Mouse (Mus musculus) hindbrain, embryonic 12.5 days (tissue): ENCODE data around the gene Zcchc3. TPM values are rescaled to one million over a fixed set of nuclear protein-coding genes. Genes with fewer than 3 reads are reported as not detected.
A peak's percentile ranks its signal among the peaks of the same experiment; 100 is the strongest.
"Not testable (repeated sequence)": the region's sequence is repeated elsewhere in the genome, so short reads cannot be mapped to it uniquely, and the experiment has no call there.

Experiments
- ATAC-seq: fragments of 200-750 bp; cut with Nextera tagmentation; 2 replicates; pipeline ENCODE4 v1.8.0; 2017; ENCODE audit warnings: moderate TSS enrichment; ENCODE audit not compliant: low FRiP score
- H3K27ac ChIP-seq: fragments of 300-500 bp; sonication (generic); 2 replicates; pipeline ENCODE4 v1.5.1; 2016; ENCODE audit warnings: mild to moderate bottlenecking
- H3K27me3 ChIP-seq: fragments of 300-500 bp; sonication (generic); 2 replicates; pipeline ENCODE4 v1.6.1; 2016; ENCODE audit warnings: mild to moderate bottlenecking
- H3K36me3 ChIP-seq: fragments of 300-500 bp; sonication (generic); 2 replicates; pipeline ENCODE4 v1.6.1; 2016; ENCODE audit warnings: mild to moderate bottlenecking
- H3K4me1 ChIP-seq: fragments of 300-500 bp; sonication (generic); 2 replicates; pipeline ENCODE4 v1.6.1; 2016
- H3K4me2 ChIP-seq: fragments of 300-500 bp; sonication (generic); replicated peaks from 2 replicates; pipeline ENCODE4 v1.6.1; 2016; ENCODE audit warnings: mild to moderate bottlenecking
- H3K4me3 ChIP-seq: fragments of 300-500 bp; sonication (generic); 2 replicates; pipeline ENCODE4 v1.5.1; 2016; ENCODE audit warnings: mild to moderate bottlenecking
- H3K9ac ChIP-seq: fragments of 300-500 bp; sonication (generic); 2 replicates; pipeline ENCODE4 v1.6.1; 2016; ENCODE audit warnings: mild to moderate bottlenecking, moderate library complexity
- H3K9me3 ChIP-seq: fragments of 300-500 bp; sonication (generic); replicated peaks from 2 replicates; pipeline ENCODE4 v1.6.1; 2016; ENCODE audit warnings: mild to moderate bottlenecking
- WGBS: fragments of 180-500 bp; shearing (Covaris S2); methylation state at CpG from one replicate; pipeline ENCODE4 v1.1.7; 2016; 5-methylcytosine and 5-hydroxymethylcytosine counted together
- polyA plus RNA-seq: library from polyadenylated mRNA; unstranded; fragments of >200 nt; fragmentation: Nextera tagmentation; extraction: Ambion mirVana; gene quantifications from 2 replicates; pipeline ENCODE4 v1.2.1, GENCODE M21; 2016

Zcchc3 gene
- polyA plus RNA-seq, 1 experiment from 2014 or later, result 50.7 TPM

DNA sequence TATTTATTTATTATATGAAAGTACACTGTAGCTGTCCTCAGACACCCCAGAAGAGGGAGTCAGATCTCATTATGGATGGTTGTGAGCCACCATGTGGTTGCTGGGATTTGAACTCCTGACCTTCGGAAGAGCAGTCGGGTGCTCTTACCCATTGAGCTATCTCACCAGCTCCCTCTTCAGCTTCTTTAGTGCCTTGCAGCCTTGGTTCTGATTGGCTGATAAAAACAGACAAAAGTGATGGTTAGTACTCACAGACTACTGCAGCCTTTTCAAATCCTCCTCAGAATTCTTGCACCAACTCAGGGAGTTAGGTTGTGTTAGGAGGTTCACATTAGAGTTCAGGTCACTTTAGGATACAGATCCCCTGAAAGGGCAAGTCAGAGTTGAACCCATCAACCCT, 13.7 kb upstream of the Zcchc3 start:
- not testable (repeated sequence) for H3K9me3 ChIP-seq, H3K4me3 ChIP-seq, ATAC-seq, H3K36me3 ChIP-seq, H3K9ac ChIP-seq, H3K4me1 ChIP-seq, H3K27me3 ChIP-seq, H3K4me2 ChIP-seq, H3K27ac ChIP-seq
- WGBS, result 83% methylated on average over 2 of the region's 2 CpGs

DNA sequence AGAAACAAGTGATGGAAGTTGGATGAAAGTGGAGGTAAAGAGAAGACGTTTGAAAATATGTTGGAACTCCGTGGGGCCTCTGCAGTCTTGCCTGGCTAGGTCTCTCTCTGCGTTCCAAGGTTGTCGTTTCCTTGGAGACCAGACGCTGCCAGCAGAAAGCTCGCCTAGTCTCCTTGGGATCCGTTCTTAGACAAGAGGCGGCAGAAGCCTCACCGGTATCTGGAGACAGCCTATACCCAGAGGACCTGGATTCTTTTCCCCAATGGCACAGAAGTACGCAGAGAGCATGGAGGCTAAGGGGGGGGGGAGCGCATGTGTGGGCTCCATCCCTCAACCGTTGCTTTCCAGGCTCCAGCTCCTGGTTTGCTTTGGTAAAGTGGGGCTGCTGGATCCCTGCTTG, 12.7 kb upstream of the Zcchc3 start:
- peaks cover 6% of the 10 kb centered on the region for H3K4me1 ChIP-seq
- ATAC-seq, result no peak
- no peaks in the 10 kb centered on the region for H3K9me3 ChIP-seq
- peak overlapping the region; percentile 6; the same call in 1 of the 2 replicates for H3K4me3 ChIP-seq
- no peaks in the 10 kb centered on the region; the same call in 1 of the 2 replicates for H3K27me3 ChIP-seq
- peak overlapping the region; percentile 44 for H3K4me2 ChIP-seq
- H3K36me3 ChIP-seq, result no peaks in the 10 kb centered on the region
- H3K9ac ChIP-seq, result no peak overlapping the region
- H3K27ac ChIP-seq, result no peak overlapping the region
- WGBS, result 5% methylated on average over 12 of the region's 12 CpGs

DNA sequence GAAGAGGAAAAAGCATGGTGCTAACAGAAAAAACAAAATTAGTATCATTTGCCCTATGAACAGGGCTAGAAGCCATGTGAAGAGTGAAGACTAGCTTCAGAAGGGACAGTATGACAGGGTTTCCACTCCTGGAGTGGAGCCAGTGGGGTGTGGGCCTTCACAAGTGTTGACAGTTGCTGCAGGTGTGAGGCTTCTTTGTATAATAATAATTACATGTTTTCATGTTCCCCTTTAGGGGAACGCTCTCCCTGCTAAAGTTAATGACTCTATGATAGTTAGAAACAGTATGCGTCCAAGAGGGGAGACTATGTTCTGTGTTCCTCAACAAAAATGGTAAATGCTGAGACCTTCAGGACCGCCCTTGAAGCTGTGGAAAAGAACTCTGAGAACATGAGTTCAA, 959 bp upstream of the Zcchc3 start:
- no peaks in the 10 kb centered on the region for H3K36me3 ChIP-seq
- WGBS, result 97% methylated on average over 3 of the region's 3 CpGs
- H3K27me3 ChIP-seq, result no peaks in the 10 kb centered on the region
- H3K4me3 ChIP-seq, result peak overlapping the region; percentile 95; the same call in 1 of the 2 replicates
- H3K27ac ChIP-seq, result 0 out of 2 replicates have a peak overlapping the region, but pooled peaks have one; percentile 97
- peak overlapping the region; percentile 84 for H3K4me2 ChIP-seq
- peaks cover 30% of the 10 kb centered on the region for H3K4me1 ChIP-seq
- no peak overlapping the region; the same call in 1 of the 2 replicates for H3K9ac ChIP-seq
- 0 out of 2 replicates have a peak, but pooled peaks cover 3% of the 10 kb centered on the region for H3K9me3 ChIP-seq
- ATAC-seq, result no peak

DNA sequence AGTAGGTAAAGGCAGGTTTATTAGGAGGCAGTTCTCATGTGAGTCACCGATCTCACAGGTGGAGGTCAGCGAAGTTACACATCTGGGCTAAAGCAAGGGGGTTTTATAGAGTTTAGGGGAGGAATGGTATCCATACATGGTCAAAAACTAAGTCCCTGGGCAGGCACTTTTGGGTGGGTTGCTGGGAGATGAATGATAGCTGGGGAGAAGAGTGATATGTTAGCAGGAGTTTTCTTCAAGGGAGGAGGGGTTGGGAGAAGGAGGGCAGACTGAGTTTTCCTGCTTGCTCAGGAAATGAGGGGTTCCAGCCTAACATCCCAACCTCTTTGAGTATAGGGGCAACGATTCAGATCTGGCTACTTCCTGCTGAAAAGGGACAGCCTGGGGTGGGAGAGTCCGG, 460 bp upstream of the Zcchc3 start, which contains the start of gene 6820408C15Rik:
TSS of gene 6820408C15Rik (plus strand) at position 301 of the 400 bp plus-strand sequence.
- Histone ChIP-seq H3K9ac (peak within 1 kb of the TSS; percentile 97), H3K4me2 (peak within 1 kb of the TSS; percentile 84), H3K27me3 (no peaks in the 10 kb centered on the region), H3K27ac (peak within 1 kb of the TSS; percentile 97), H3K9me3 (0 out of 2 replicates have a peak, but pooled peaks cover 3% of the 10 kb centered on the region), H3K36me3 (no peaks in the 10 kb centered on the region), H3K4me1 (peaks cover 35% of the 10 kb centered on the region), H3K4me3 (peak within 1 kb of the TSS; percentile 95)
- ATAC-seq, result no peak
- WGBS, result 26% methylated on average over 4 of the region's 4 CpGs

DNA sequence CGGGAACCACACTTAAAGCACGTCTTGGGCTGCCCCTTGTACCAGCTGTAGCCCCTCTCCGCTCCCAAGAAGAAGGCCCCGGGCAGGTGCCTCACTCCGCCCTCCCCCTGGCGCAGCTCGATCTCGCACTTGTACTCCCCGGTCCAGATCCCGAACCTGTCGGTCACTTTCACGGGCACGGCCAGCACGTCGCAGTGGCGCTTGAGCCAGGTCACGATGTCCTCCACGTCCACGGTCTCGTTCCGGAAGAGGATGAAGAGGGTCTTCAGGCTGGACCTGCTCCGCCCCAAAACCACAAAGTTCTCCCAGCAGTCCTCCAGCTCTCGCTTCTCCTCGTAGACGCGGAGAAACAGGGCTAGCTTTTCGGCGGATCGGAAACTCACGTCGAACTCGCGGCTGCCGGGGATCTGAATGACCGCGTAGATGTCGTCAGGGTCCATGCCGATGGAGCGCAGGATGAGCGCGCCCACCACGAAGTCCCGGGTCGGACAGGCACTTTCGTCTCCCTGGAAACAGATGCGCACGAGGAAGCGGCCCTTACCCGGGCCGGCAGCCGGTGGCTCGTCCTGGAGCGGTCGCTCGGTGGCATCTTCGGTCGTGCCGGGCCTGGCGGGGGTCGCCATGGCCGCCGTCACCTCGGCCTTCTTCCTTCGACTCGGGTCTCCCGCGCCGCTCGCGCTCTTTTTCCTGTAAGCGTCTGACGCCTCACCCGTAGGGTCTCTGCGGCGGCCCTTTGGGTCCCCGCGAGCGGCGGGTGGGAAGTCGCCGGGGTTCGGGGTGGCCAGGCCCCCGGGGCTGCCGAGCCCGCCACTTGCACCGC, 852 bp downstream of the Zcchc3 start:
- WGBS, result under 1% methylated on average over 85 of the region's 86 CpGs
- Histone ChIP-seq H3K4me1 (peaks cover 46% of the 10 kb centered on the region), H3K9ac (peak overlapping the region; percentile 97), H3K4me2 (peak overlapping the region; percentile 84), H3K9me3 (0 out of 2 replicates have a peak, but pooled peaks cover 3% of the 10 kb centered on the region), H3K27ac (peak overlapping the region; percentile 97), H3K4me3 (peak overlapping the region; percentile 95), H3K27me3 (no peaks in the 10 kb centered on the region), H3K36me3 (no peaks in the 10 kb centered on the region)
- peak; percentile 11; the same call in 1 of the 2 replicates for ATAC-seq

DNA sequence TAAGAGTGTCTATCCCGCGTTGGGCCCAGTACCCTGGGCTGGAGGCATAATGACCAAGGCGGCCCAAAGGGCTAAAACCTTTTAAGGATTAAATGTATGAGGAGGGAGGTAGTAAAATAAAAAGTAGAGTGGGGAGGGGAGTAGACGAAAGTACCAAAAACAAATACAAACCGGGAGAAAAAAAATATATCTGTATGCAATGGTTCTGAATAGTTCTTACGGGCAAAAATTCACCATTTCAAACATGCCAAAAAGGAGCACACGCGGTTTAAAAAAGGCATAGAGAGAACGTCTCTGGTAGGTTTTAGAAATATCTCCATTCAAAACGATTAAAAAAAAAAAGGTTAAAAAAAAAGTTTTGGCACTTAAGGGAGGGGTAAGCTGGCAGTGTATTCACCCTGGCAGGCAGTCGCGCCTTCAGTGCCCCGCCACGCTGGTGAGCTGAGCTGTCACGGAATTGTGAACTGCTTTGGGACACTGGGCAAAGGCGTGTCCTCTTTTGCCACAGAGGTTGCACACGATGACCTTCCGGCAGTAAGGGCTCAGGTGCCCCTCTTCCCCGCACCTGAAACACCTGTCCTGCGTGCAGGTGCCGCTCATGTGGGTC, 1.6 kb downstream of the Zcchc3 start:
- Histone ChIP-seq H3K4me2 (peak overlapping the region; percentile 84), H3K4me3 (peak overlapping the region; percentile 95), H3K4me1 (peaks cover 46% of the 10 kb centered on the region), H3K27me3 (no peaks in the 10 kb centered on the region), H3K27ac (peak overlapping the region; percentile 97; the same call in 1 of the 2 replicates), H3K9me3 (0 out of 2 replicates have a peak, but pooled peaks cover 3% of the 10 kb centered on the region), H3K9ac (peak overlapping the region; percentile 97), H3K36me3 (no peaks in the 10 kb centered on the region)
- no peak for ATAC-seq
- 1% methylated on average over 21 of the region's 21 CpGs for WGBS

DNA sequence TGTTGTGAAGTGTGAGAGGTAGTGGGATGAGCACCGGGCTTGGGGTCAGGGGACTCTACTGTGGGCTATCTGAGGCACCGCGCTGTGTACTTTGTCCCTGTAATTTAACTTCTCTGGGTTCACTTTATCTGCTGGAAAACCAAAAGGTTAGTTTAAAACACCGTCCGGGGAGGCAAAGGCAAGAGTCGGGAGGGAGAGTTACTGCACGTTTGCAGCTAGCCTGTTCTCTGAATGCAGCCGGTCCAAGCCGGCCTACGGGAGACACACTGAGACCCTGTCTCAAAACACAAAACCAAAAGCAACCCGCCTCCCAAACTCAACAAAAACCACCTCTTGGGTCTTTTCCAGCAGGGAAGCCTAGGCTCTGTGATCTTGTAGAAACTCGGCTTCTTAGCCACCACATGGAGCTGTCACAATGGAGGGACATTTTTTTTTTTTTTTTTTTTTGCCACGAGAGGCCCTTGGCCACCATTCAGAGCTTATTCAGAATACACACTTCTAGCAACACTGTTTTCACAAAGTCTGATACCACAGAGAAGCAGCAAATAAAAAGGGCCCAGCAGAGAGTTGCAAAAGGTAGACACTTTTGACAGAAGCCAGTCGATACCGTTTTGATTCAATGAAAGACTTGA, 2.2 kb downstream of the Zcchc3 start:
- Histone ChIP-seq H3K4me3 (peak overlapping the region; percentile 95), H3K4me2 (peak overlapping the region; percentile 84), H3K9me3 (0 out of 2 replicates have a peak, but pooled peaks cover 3% of the 10 kb centered on the region), H3K36me3 (no peaks in the 10 kb centered on the region), H3K27me3 (no peaks in the 10 kb centered on the region), H3K9ac (peak overlapping the region; percentile 97), H3K4me1 (peaks cover 46% of the 10 kb centered on the region), H3K27ac (peak overlapping the region; percentile 97)
- no peak for ATAC-seq
- 3% methylated on average over 15 of the region's 15 CpGs for WGBS

DNA sequence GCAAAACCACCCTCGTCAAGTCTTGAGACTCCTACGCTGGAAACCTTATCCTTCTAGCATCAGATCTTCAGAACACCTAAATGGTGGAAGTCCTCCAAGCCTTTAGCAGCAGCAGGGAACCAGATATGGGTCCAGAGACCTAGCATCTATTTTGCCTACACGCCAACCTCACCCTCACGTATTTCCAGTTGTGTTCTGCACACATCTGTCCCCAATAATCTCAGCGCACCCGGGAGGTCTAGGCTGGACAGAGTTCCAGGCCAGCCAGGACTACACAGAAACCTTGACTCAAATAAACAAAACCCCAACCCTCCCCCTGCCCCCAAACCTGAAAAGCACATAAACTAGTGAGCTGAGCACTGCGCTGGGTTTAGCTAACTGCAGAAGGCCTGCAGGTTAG, 3.4 kb downstream of the Zcchc3 start:
- Histone ChIP-seq H3K27ac (peak overlapping the region; percentile 97), H3K27me3 (no peaks in the 10 kb centered on the region), H3K9me3 (0 out of 2 replicates have a peak, but pooled peaks cover 3% of the 10 kb centered on the region), H3K4me2 (peak overlapping the region; percentile 84), H3K36me3 (no peaks in the 10 kb centered on the region), H3K4me3 (peak overlapping the region; percentile 95), H3K9ac (peak overlapping the region; percentile 56), H3K4me1 (peaks cover 49% of the 10 kb centered on the region)
- ATAC-seq, result peak; percentile 0; the same call in 1 of the 2 replicates
- WGBS, result 2% methylated on average over 7 of the region's 7 CpGs

DNA sequence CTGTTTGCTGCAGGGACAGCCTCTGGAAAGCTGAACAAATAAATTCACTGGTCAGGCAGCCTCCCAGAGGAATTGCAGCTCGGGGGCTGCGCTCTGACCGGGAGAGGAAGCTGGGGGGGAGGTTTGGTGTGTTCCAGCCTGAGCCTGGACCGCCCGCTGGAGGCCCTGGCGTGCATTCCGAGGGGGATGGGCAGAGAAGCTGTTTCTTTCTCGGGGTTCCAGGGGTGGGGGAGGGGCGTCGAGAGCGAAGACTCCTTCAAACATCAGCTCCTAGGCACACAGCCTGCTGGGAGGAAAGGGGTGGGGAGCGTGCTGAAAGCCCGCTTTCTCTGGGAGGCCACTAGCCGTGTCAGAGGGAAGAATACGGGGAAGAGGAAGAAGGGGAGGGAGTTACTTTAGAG, 3.9 kb downstream of the Zcchc3 start:
- H3K9me3 ChIP-seq, result 0 out of 2 replicates have a peak, but pooled peaks cover under 1% of the 10 kb centered on the region
- peaks cover 53% of the 10 kb centered on the region for H3K4me1 ChIP-seq
- WGBS, result 2% methylated on average over 15 of the region's 15 CpGs

DNA sequence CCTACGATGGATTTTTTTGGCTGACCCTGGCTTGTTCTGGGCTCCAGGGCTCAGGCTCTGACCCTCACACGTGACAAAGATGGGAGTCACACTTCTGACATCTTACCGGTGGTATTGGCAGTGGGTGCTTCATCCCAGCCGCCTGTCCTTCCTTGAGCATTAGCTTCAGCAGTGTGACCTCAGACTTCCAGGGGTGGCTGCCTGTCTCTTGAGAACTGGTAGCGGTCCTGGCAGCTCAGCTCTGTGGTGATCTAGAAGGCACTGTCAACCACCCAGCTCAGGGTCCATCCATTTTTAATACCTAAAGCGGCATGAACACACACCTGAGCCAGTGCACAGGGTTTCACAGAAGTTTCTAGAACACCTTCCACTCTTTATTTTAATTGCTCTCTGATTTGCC, 5.0 kb downstream of the Zcchc3 start:
- Histone ChIP-seq H3K27ac (peak overlapping the region; percentile 97), H3K9me3 (no peaks in the 10 kb centered on the region), H3K4me2 (no peak overlapping the region), H3K27me3 (no peaks in the 10 kb centered on the region), H3K4me1 (peaks cover 53% of the 10 kb centered on the region), H3K9ac (0 out of 2 replicates have a peak overlapping the region, but pooled peaks have one; percentile 27), H3K36me3 (no peaks in the 10 kb centered on the region), H3K4me3 (no peak overlapping the region)
- WGBS, result 75% methylated on average over 6 of the region's 6 CpGs
- no peak for ATAC-seq

More for the DNA sequence above, 3.9 kb downstream of the Zcchc3 start:
- no peaks in the 10 kb centered on the region for H3K36me3 ChIP-seq
- ATAC-seq, result peak; percentile 72
- H3K4me3 ChIP-seq, result peak overlapping the region; percentile 95
- peak overlapping the region; percentile 84 for H3K4me2 ChIP-seq
- H3K27me3 ChIP-seq, result no peaks in the 10 kb centered on the region
- H3K9ac ChIP-seq, result peak overlapping the region; percentile 56
- H3K27ac ChIP-seq, result peak overlapping the region; percentile 97

DNA sequence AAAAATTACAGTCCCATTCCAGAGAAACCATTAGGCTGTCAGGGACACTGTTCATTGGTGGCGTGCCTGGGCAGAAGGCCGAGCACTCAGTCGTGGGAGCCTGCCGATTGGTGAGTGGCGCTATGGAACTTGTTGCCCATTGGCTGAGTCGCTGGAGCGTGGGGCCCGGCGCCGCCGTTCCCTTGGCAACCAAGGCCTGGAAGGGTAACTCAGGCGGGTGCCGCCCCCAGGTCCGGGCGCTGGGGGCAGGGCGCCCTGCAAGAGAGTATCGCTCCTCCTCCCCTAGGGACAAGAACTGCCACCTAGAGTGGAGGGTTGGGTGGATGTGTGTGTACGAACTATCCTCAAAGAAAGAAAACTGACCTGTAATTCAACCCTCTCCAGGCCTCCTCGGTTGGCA, 8.7 kb downstream of the Zcchc3 start:
- Histone ChIP-seq H3K4me2 (peak overlapping the region; percentile 62), H3K9ac (peak overlapping the region; percentile 40; the same call in 1 of the 2 replicates), H3K9me3 (no peaks in the 10 kb centered on the region), H3K27ac (peak overlapping the region; percentile 79), H3K27me3 (no peaks in the 10 kb centered on the region), H3K4me3 (peak overlapping the region; percentile 31), H3K36me3 (no peaks in the 10 kb centered on the region), H3K4me1 (peaks cover 34% of the 10 kb centered on the region)
- ATAC-seq, result peak; percentile 95
- 1% methylated on average over 19 of the region's 19 CpGs for WGBS
